Mouse (Mus musculus): ENCODE data around the gene Zfp704. TPM values are rescaled to one million over a fixed set of nuclear protein-coding genes. Genes with fewer than 3 reads are reported as not detected.
A peak's percentile ranks its signal among the peaks of the same experiment; 100 is the strongest.

The Zfp704 gene
- polyA plus RNA-seq, 1 experiment from 2014 or later, result 9.2 TPM

DNA sequence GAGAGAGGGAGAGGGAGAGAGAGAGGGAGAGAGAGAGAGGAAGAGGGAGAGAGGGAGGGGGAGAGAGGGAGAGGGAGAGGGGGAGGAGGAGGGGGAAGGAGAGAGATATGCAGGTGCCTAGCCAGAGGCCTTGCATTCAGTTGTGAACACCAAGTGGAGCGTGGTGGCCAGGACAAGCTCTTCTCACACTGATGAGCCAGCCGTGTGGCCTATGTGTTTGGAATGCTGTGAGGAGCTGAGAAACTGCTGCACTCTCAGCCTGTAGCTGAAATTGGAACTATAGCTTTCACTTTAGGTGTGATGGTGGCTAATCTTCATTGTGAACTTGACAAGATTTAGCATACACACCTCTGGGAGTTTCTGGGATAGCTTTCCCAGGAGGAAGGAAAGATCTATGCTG lies 166.4 kb downstream of the Zfp704 start:
- Histone ChIP-seq H3K9me3 (ENCODE audit: control insufficient read depth, low read length) (no peaks in the 10 kb centered on the region), H3K4me3 (ENCODE audit: control insufficient read depth in 1 of 2, insufficient read depth in 1 of 2, low read depth in 1 of 2, low read length in 2 of 2) (no peak overlapping the region), H3K9ac (ENCODE audit: low read length) (no peak overlapping the region), H3K4me1 (ENCODE audit: control insufficient read depth in 2 of 2, insufficient read depth in 2 of 2, low read length in 2 of 2) (peaks cover 31 to 48% of the 10 kb centered on the region in 2 experiments), H3K27ac (replicated peaks in 1 of 2; ENCODE audit: control insufficient read depth in 1 of 2, insufficient read depth in 1 of 2, low read depth in 2 of 2, low read length in 2 of 2) (peak overlapping the region; percentile 29 to 97), H3K4me2 (ENCODE audit: low read length) (no peak overlapping the region), H3K36me3 (ENCODE audit: control insufficient read depth, insufficient read depth, low read length) (peaks cover 26% of the 10 kb centered on the region), H3K27me3 (ENCODE audit: control insufficient read depth, insufficient read depth, low read length) (no peaks in the 10 kb centered on the region)
- ATAC-seq (ENCODE audit: insufficient number of reproducible peaks, insufficient read depth, low FRiP score, low read depth), result no peak
- 50% methylated on average over 2 of the region's 2 CpGs for WGBS

- Histone ChIP-seq H3K27ac (replicated peaks in 1 of 2; ENCODE audit: control insufficient read depth in 1 of 2, insufficient read depth in 1 of 2, low read depth in 2 of 2, low read length in 2 of 2) (peak overlapping the region; percentile 94 to 97), H3K9ac (ENCODE audit: low read length) (peak overlapping the region; percentile 46; the same call in 1 of the 2 replicates), H3K36me3 (ENCODE audit: control insufficient read depth, insufficient read depth, low read length) (peaks cover 36% of the 10 kb centered on the region), H3K4me3 (ENCODE audit: control insufficient read depth in 1 of 2, insufficient read depth in 1 of 2, low read depth in 1 of 2, low read length in 2 of 2) (no peak overlapping the region), H3K4me1 (ENCODE audit: control insufficient read depth in 2 of 2, insufficient read depth in 2 of 2, low read length in 2 of 2) (peaks cover 31 to 49% of the 10 kb centered on the region in 2 experiments), H3K4me2 (ENCODE audit: low read length) (peak overlapping the region; percentile 10), H3K9me3 (ENCODE audit: control insufficient read depth, low read length) (no peaks in the 10 kb centered on the region), H3K27me3 (ENCODE audit: control insufficient read depth, insufficient read depth, low read length) (no peaks in the 10 kb centered on the region)
- peak; percentile 34; the same call in 1 of the 2 replicates for ATAC-seq (ENCODE audit: insufficient number of reproducible peaks, insufficient read depth, low FRiP score, low read depth)
- WGBS, result 42% methylated on average over 27 of the region's 27 CpGs
These were observed 168.0 kb downstream of the Zfp704 start for GRCm38 (mm10) chr3:9441566-9442540.

- 48% methylated on average over 6 of the region's 6 CpGs for WGBS
These were observed 169.4 kb downstream of the Zfp704 start for GRCm38 (mm10) chr3:9440466-9440865.

DNA sequence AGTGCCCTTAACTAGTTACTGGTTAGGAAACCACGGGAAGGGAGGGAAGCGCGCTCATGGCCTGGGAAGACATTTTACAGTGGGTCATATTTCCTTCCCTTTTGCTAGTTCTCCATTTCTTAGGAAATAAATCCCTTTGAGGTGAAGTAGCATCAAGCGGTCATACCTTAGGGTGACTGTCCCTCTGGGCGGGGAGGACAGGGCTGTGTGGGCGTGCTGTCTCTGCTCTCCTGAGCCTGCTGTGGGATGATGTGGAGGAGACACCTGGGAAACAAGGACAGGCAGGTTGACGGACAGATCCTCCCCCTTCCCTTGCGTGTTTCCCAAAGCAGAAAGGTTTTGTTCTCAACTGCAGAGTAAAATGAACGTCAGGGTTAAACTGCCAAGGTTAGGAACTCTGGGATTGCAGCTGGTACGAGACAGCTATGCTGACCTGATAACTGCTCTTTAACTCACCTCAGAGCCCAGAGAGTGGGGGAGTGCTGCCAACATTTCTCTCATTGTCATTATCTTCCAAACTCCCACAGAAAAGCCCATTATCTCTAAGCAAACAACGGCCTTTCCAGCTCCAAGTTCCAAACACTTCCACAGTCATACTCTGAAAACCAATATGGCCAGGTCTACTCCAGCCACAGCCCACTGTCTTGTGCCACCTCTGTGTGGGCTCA lies 170.1 kb downstream of the Zfp704 start:
- Histone ChIP-seq H3K4me1 (ENCODE audit: control insufficient read depth in 2 of 2, insufficient read depth in 2 of 2, low read length in 2 of 2) (peaks cover 39 to 67% of the 10 kb centered on the region in 2 experiments), H3K27me3 (ENCODE audit: control insufficient read depth, insufficient read depth, low read length) (no peaks in the 10 kb centered on the region), H3K27ac (replicated peaks in 1 of 2; ENCODE audit: control insufficient read depth in 1 of 2, insufficient read depth in 1 of 2, low read depth in 2 of 2, low read length in 2 of 2) (peak overlapping the region; percentile 73 to 97), H3K9ac (ENCODE audit: low read length) (no peak overlapping the region), H3K4me3 (ENCODE audit: control insufficient read depth in 1 of 2, insufficient read depth in 1 of 2, low read depth in 1 of 2, low read length in 2 of 2) (no peak overlapping the region), H3K4me2 (ENCODE audit: low read length) (no peak overlapping the region), H3K36me3 (ENCODE audit: control insufficient read depth, insufficient read depth, low read length) (peaks cover 26% of the 10 kb centered on the region), H3K9me3 (ENCODE audit: control insufficient read depth, low read length) (no peaks in the 10 kb centered on the region)
- no peak for ATAC-seq (ENCODE audit: insufficient number of reproducible peaks, insufficient read depth, low FRiP score, low read depth)
- 60% methylated on average over 11 of the region's 11 CpGs for WGBS

More at GRCm38 (mm10) chr3:9440466-9440865, 169.4 kb downstream of the Zfp704 start:
- no peak overlapping the region for H3K4me2 ChIP-seq (ENCODE audit: low read length)
- H3K9ac ChIP-seq (ENCODE audit: low read length), result no peak overlapping the region
- ATAC-seq (ENCODE audit: insufficient number of reproducible peaks, insufficient read depth, low FRiP score, low read depth), result no peak
- H3K4me1 ChIP-seq (ENCODE audit: control insufficient read depth in 2 of 2, insufficient read depth in 2 of 2, low read length in 2 of 2), result peaks cover 39 to 62% of the 10 kb centered on the region in 2 experiments
- H3K9me3 ChIP-seq (ENCODE audit: control insufficient read depth, low read length), result no peaks in the 10 kb centered on the region
- H3K27ac ChIP-seq (replicated peaks in 1 of 2; ENCODE audit: control insufficient read depth in 1 of 2, insufficient read depth in 1 of 2, low read depth in 2 of 2, low read length in 2 of 2), result peak overlapping the region; percentile 36 to 97
- H3K36me3 ChIP-seq (ENCODE audit: control insufficient read depth, insufficient read depth, low read length), result peaks cover 23% of the 10 kb centered on the region
- H3K27me3 ChIP-seq (ENCODE audit: control insufficient read depth, insufficient read depth, low read length), result no peaks in the 10 kb centered on the region
- no peak overlapping the region for H3K4me3 ChIP-seq (ENCODE audit: control insufficient read depth in 1 of 2, insufficient read depth in 1 of 2, low read depth in 1 of 2, low read length in 2 of 2)

DNA sequence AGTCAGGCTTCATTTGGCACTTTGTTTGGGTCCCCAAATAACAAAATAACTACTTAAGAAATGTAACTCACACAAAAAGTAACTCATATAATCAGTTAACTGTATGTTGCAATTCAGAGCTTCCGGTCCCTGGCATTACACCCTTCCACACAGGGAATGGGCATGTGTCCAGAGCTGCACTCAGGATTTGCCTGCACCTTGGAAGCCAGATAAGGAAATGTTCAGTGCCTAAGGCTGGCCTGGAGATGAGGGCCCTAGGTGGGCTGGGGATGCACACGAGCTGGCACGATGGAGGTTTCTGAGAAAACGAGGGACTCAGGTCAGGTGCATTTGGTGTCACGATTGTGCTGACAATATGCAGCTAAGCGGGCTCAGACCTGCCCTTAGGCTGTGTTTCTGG lies 173.6 kb downstream of the Zfp704 start:
- H3K4me1 ChIP-seq (ENCODE audit: control insufficient read depth in 2 of 2, insufficient read depth in 2 of 2, low read length in 2 of 2), result peaks cover 32 to 63% of the 10 kb centered on the region in 2 experiments
- peaks cover 26% of the 10 kb centered on the region for H3K36me3 ChIP-seq (ENCODE audit: control insufficient read depth, insufficient read depth, low read length)
- no peak overlapping the region for H3K4me3 ChIP-seq (ENCODE audit: control insufficient read depth in 1 of 2, insufficient read depth in 1 of 2, low read depth in 1 of 2, low read length in 2 of 2)
- no peak overlapping the region; the same call in 1 of the 2 replicates for H3K9ac ChIP-seq (ENCODE audit: low read length)
- H3K4me2 ChIP-seq (ENCODE audit: low read length), result no peak overlapping the region
- H3K27me3 ChIP-seq (ENCODE audit: control insufficient read depth, insufficient read depth, low read length), result no peaks in the 10 kb centered on the region
- ATAC-seq (ENCODE audit: insufficient number of reproducible peaks, insufficient read depth, low FRiP score, low read depth), result no peak
- peak overlapping the region; percentile 53 to 73; a peak in 2 of 4 replicates for H3K27ac ChIP-seq (replicated peaks in 1 of 2; ENCODE audit: control insufficient read depth in 1 of 2, insufficient read depth in 1 of 2, low read depth in 2 of 2, low read length in 2 of 2)
- 55% methylated on average over 6 of the region's 6 CpGs for WGBS
- H3K9me3 ChIP-seq (ENCODE audit: control insufficient read depth, low read length), result no peaks in the 10 kb centered on the region

DNA sequence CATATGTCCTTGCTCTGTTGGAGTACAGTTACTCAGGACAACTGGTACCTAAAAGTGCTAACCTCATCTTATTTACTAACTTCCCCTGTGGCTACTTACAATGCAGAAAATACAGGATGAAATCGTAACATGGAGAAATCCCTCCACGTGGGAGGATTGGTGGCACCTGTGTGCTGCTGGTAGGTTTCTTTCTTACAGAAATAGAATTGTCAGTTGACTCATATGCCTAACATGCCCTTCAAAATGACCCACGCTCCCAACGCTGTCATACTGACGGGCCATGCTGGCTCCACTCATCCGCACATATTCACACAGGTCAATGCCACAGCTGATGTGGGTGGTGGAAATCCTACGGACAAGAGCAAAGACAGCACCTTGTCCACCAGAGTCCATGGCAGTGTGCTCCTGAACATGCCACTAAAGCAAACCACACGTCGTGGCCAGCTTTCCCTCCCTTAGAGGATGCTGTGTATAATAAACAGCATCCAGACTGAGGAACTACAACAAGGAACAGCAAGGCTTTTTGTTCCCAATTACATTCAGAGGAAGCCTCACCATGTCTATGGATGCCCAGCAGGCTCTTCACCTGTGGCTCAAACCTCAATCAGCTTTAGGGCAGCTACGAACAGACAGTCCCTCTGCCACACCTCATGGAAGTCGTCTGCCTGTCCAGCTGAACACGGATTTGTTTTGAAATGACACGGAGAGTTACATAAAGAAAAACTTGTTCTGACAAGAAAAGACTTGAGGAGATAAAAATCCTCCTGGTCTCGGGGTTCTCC lies 175.3 kb downstream of the Zfp704 start:
- Histone ChIP-seq H3K9ac (ENCODE audit: low read length) (no peak overlapping the region), H3K4me3 (ENCODE audit: control insufficient read depth in 1 of 2, insufficient read depth in 1 of 2, low read depth in 1 of 2, low read length in 2 of 2) (no peak overlapping the region), H3K27ac (replicated peaks in 1 of 2; ENCODE audit: control insufficient read depth in 1 of 2, insufficient read depth in 1 of 2, low read depth in 2 of 2, low read length in 2 of 2) (peak overlapping the region; percentile 2 to 40; a peak in 1 of 4 replicates), H3K36me3 (ENCODE audit: control insufficient read depth, insufficient read depth, low read length) (peaks cover 26% of the 10 kb centered on the region), H3K27me3 (ENCODE audit: control insufficient read depth, insufficient read depth, low read length) (no peaks in the 10 kb centered on the region), H3K4me2 (ENCODE audit: low read length) (no peak overlapping the region), H3K9me3 (ENCODE audit: control insufficient read depth, low read length) (no peaks in the 10 kb centered on the region), H3K4me1 (ENCODE audit: control insufficient read depth in 2 of 2, insufficient read depth in 2 of 2, low read length in 2 of 2) (peaks cover 21 to 46% of the 10 kb centered on the region in 2 experiments)
- ATAC-seq (ENCODE audit: insufficient number of reproducible peaks, insufficient read depth, low FRiP score, low read depth), result 0 out of 2 replicates have a peak, but pooled peaks have one; percentile 27
- 72% methylated on average over 14 of the region's 14 CpGs for WGBS

All from heart, embryonic 14.5 days (tissue).